Mouse (Mus musculus): Measurements from ENCODE around the gene Cfap54.

DNA sequence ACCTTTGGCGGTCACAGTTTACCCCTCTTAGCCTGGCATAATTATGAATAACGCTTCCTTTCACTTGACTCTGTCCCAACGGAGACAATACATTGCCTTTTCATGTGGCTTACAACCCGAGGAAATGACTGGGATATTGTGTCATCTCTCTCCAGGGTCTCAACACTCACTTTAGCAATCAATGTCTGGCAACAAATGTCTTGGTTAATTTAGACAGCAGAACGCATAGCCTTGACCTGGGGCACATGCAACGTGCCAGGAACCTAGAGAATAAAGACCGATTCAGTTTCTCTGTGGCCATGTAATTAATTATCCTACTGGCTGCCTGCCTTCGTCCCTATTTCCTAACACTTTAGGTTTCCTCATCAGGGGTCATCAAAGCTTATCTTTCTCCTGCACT lies 30.0 kb upstream of the Cfap54 start:
- TF ChIP-seq CTCF (IDR thresholded peaks at IDR 0.05; ENCODE audit: low read depth, low read length), result no peak
- no peak for TF ChIP-seq POLR2AphosphoS5 (IDR thresholded peaks at IDR 0.05; ENCODE audit: insufficient replicate concordance, low read depth, low read length)
- no peak for TF ChIP-seq TAL1 (conservative IDR thresholded peaks at IDR 0.05; ENCODE audit: low read depth, low read length)
